Mouse (Mus musculus) embryonic fibroblast, embryonic 13.5 days (primary cell): ENCODE data around the gene Trim71.

Experiments used
- CTCF ChIP-seq: IDR thresholded peaks from 2 replicates; pipeline ENCODE4 v1.5.1; 2011; ENCODE audit warnings: mild to moderate bottlenecking, control low read depth, low read length, moderate library complexity, borderline replicate concordance; ENCODE audit not compliant: insufficient read depth
- POLR2A ChIP-seq: IDR thresholded peaks from 2 replicates; pipeline ENCODE4 v1.6.1; 2011; ENCODE audit warnings: low read depth, mild to moderate bottlenecking, control low read depth, low read length, moderate library complexity

DNA sequence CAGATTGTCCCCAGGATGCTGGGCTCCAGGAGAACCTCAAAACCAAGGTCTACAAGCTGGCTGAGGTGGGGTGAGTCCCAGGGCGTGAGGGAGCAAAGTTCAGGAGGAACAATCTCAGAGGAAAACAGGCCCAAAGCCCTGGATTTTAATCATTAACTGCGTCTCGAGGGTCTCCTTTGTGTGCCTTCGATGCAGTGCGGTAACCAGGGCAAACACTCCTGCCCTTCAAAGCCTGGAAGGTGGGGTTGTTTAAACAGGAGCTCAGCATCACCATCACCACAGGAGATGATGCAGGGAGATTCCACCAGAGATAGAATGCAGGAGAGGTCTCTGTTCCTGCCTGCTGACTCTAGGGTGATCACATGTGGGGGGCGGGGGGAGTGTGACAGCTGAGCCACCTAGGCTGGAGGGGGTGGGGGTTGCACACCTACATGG lies 16.5 kb downstream of the Trim71 start:
- TF ChIP-seq CTCF (no peak), POLR2A (no peak)
